25 mouse cellular contexts compared by ENCODE assay signal in genomic region chr5:90247503-90247902, GRCm38 (mm10). TPM values are rescaled to one million over a fixed set of nuclear protein-coding genes. Genes with fewer than 3 reads are reported as not detected.
DNase-seq lines count a peak whose midpoint lies in the region; ATAC-seq lines count a peak whose summit lies in the region.
"Had no signal": no experiment of that assay in that cellular context is flagged by ENCODE, and none has a peak within 500 bp of the region (broad histone marks: within the 10 kb centered on the region; RNA-seq: fewer than 3 reads in every experiment).

No protein-coding gene starts in this region.

- H3K27me3 ChIP-seq in hindbrain, embryonic 11.5 days (ENCODE audit: control insufficient read depth, insufficient read depth, low read length) = no peaks in the 10 kb centered on the region
- H3K27me3 ChIP-seq: CH12.LX; forebrain, embryonic 13.5 days; limb, embryonic 15.5 days; lung, embryonic 15.5 days had no signal

- peak; percentile 10 to 39 for DNase-seq in kidney, postnatal 36 days
- no peak for DNase-seq in kidney, postnatal 4 days
- DNase-seq in ES-CJ7 (ENCODE audit: low read depth, low spot score) (peak; percentile 26), adipocyte (ENCODE audit: low spot score) (peak; percentile 52)
- DNase-seq in yolk sac, embryonic 10.5 days (ENCODE audit: low spot score) = peak; percentile 17
- no peak for DNase-seq in urinary bladder, postnatal 10 days (ENCODE audit: low spot score)
- DNase-seq in hindbrain, embryonic 11.5 days (ENCODE audit: low spot score) = no peak
- DNase-seq: adrenal gland, postnatal 10 days; B cell, adult 2 months; cerebellum, adult 8-10 months; gastrocnemius, adult 2 months; left cerebral cortex, postnatal 4 days; lung, postnatal 4 days; midbrain, embryonic 14.5 days; right cerebral cortex, postnatal 14 days; thymus, adult 2 months; thymus, postnatal 4 days had no signal

- H3K4me1 ChIP-seq in hindbrain, embryonic 11.5 days (replicated peaks; ENCODE audit: control insufficient read depth, insufficient read depth, low read length) = no peaks in the 10 kb centered on the region
- H3K4me1 ChIP-seq: forebrain, embryonic 13.5 days; limb, embryonic 15.5 days; lung, embryonic 15.5 days had no signal

- H3K9ac ChIP-seq in hindbrain, embryonic 11.5 days (ENCODE audit: low read depth, low read length) = no peak overlapping the region
- H3K9ac ChIP-seq: forebrain, embryonic 13.5 days; hindbrain, embryonic 14.5 days; limb, embryonic 15.5 days; lung, embryonic 15.5 days had no signal

- no peak overlapping the region for H3K27ac ChIP-seq in hindbrain, embryonic 11.5 days (ENCODE audit: low read depth, low read length)
- H3K27ac ChIP-seq: forebrain, embryonic 13.5 days; gastrocnemius, adult 2 months; hindbrain, embryonic 14.5 days; left cerebral cortex, adult 2 months; limb, embryonic 15.5 days; lung, embryonic 15.5 days; stomach, postnatal 0 days had no signal

- no peak overlapping the region for H3K4me3 ChIP-seq in hindbrain, embryonic 11.5 days (ENCODE audit: low read depth, low read length)
- H3K4me3 ChIP-seq: forebrain, embryonic 13.5 days; gastrocnemius, adult 2 months; left cerebral cortex, adult 2 months; limb, embryonic 15.5 days; lung, embryonic 15.5 days had no signal

- no peaks in the 10 kb centered on the region for H3K9me3 ChIP-seq in hindbrain, embryonic 11.5 days (ENCODE audit: control insufficient read depth, low read length)
- H3K9me3 ChIP-seq: forebrain, embryonic 13.5 days; limb, embryonic 15.5 days; lung, embryonic 15.5 days had no signal

- no peak overlapping the region for H3K4me2 ChIP-seq in hindbrain, embryonic 11.5 days (replicated peaks; ENCODE audit: low read depth, low read length)
- H3K4me2 ChIP-seq: forebrain, embryonic 13.5 days; hindbrain, embryonic 14.5 days; limb, embryonic 15.5 days; lung, embryonic 15.5 days had no signal

- no peak for ATAC-seq in hindbrain, embryonic 11.5 days (ENCODE audit: low FRiP score)
- ATAC-seq: forebrain, embryonic 13.5 days; inflammation-experienced regulatory T-cells, adult 6 months had no signal

- 0 out of 2 replicates have a peak, but pooled peaks cover 3% of the 10 kb centered on the region for H3K36me3 ChIP-seq in hindbrain, embryonic 11.5 days (ENCODE audit: control insufficient read depth, insufficient read depth, low read length)

RNA-seq across cellular contexts. Expression of gene Cox18, which starts 23.7 kb away (rescaled TPM):
- 27.1 and 31.6 TPM in 2 replicates for polyA plus RNA-seq in hindbrain, embryonic 11.5 days (2014; fragmentation: Nextera tagmentation; extraction: Ambion mirVana)

Comparison
In these comparisons a context has a peak if more than half of its experiments do, and no peak if none do; other contexts are left out.
1. DNase-seq: peak in kidney, postnatal 36 days (2 of 2), ES-CJ7 (single experiment), adipocyte (single experiment) and yolk sac, embryonic 10.5 days (single experiment); none in kidney, postnatal 4 days (0 of 2), urinary bladder, postnatal 10 days (single experiment) and hindbrain, embryonic 11.5 days (single experiment).